Mouse (Mus musculus): ENCODE results near the gene Cckbr. TPM values are rescaled to one million over a fixed set of nuclear protein-coding genes. Genes with fewer than 3 reads are reported as not detected.
A peak's percentile ranks its signal among the peaks of the same experiment; 100 is the strongest.

The Cckbr gene
- polyA plus RNA-seq, 1 experiment from 2014 or later, result 2.3 TPM

GRCm38 (mm10) chr7:105480561-105481504 lies 55.3 kb downstream of the Cckbr start:
- peak; percentile 4; the same call in 1 of the 2 replicates for ATAC-seq (ENCODE audit: low FRiP score)

GRCm38 (mm10) chr7:105481505-105482411 lies 56.2 kb downstream of the Cckbr start, which contains the start of gene Cavin3:
TSS of gene Cavin3 (minus strand) at chr7:105482300.
- WGBS, result 2% methylated on average over 63 of the region's 63 CpGs
- ATAC-seq (ENCODE audit: low FRiP score), result peak; percentile 90

More at GRCm38 (mm10) chr7:105480561-105481504, 55.3 kb downstream of the Cckbr start:
- Histone ChIP-seq H3K9me3 (no peaks in the 10 kb centered on the region), H3K4me2 (peak overlapping the region; percentile 84), H3K9ac (peak overlapping the region; percentile 80), H3K4me1 (replicated peaks) (peaks cover 25% of the 10 kb centered on the region), H3K27ac (peak overlapping the region; percentile 75), H3K4me3 (peak overlapping the region; percentile 51), H3K36me3 (no peaks in the 10 kb centered on the region), H3K27me3 (peaks cover 8% of the 10 kb centered on the region)
- WGBS, result 63% methylated on average over 23 of the region's 23 CpGs

GRCm38 (mm10) chr7:105482426-105482825 lies 56.9 kb downstream of the Cckbr start:
- peak overlapping the region; percentile 75; the same call in 1 of the 2 replicates for H3K27ac ChIP-seq

More at GRCm38 (mm10) chr7:105481505-105482411, 56.2 kb downstream of the Cckbr start, which contains the start of gene Cavin3:
- Histone ChIP-seq H3K27ac (peak within 1 kb of the TSS; percentile 75), H3K9ac (peak within 1 kb of the TSS; percentile 80), H3K9me3 (no peaks in the 10 kb centered on the region), H3K36me3 (no peaks in the 10 kb centered on the region), H3K4me1 (replicated peaks) (peaks cover 25% of the 10 kb centered on the region), H3K4me3 (peak within 1 kb of the TSS; percentile 51), H3K27me3 (peaks cover 8% of the 10 kb centered on the region), H3K4me2 (peak within 1 kb of the TSS; percentile 84)

GRCm38 (mm10) chr7:105485029-105485428 lies 59.5 kb downstream of the Cckbr start:
- no peak overlapping the region for H3K9ac ChIP-seq
- 72% methylated on average over 5 of the region's 5 CpGs for WGBS
- no peaks in the 10 kb centered on the region for H3K9me3 ChIP-seq
- peaks cover 23% of the 10 kb centered on the region for H3K4me1 ChIP-seq (replicated peaks)
- H3K27me3 ChIP-seq, result peaks cover 8% of the 10 kb centered on the region
- no peak for ATAC-seq (ENCODE audit: low FRiP score)
- no peak overlapping the region for H3K27ac ChIP-seq
- no peak overlapping the region for H3K4me2 ChIP-seq
- H3K4me3 ChIP-seq, result no peak overlapping the region
- H3K36me3 ChIP-seq, result no peaks in the 10 kb centered on the region

More at GRCm38 (mm10) chr7:105482426-105482825, 56.9 kb downstream of the Cckbr start:
- peak overlapping the region; percentile 84 for H3K4me2 ChIP-seq
- H3K9ac ChIP-seq, result peak overlapping the region; percentile 80
- no peaks in the 10 kb centered on the region for H3K36me3 ChIP-seq
- ATAC-seq (ENCODE audit: low FRiP score), result peak; percentile 52
- peaks cover 8% of the 10 kb centered on the region for H3K27me3 ChIP-seq
- peaks cover 23% of the 10 kb centered on the region for H3K4me1 ChIP-seq (replicated peaks)
- WGBS, result 52% methylated on average over 8 of the region's 8 CpGs
- H3K4me3 ChIP-seq, result peak overlapping the region; percentile 51
- H3K9me3 ChIP-seq, result no peaks in the 10 kb centered on the region

GRCm38 (mm10) chr7:105487104-105487876 lies 61.8 kb downstream of the Cckbr start:
- Histone ChIP-seq H3K4me3 (no peak overlapping the region), H3K9ac (no peak overlapping the region), H3K4me1 (replicated peaks) (peaks cover 4% of the 10 kb centered on the region), H3K27me3 (no peaks in the 10 kb centered on the region), H3K4me2 (no peak overlapping the region), H3K36me3 (no peaks in the 10 kb centered on the region), H3K9me3 (no peaks in the 10 kb centered on the region), H3K27ac (no peak overlapping the region)
- no peak for ATAC-seq (ENCODE audit: low FRiP score)
- 84% methylated on average over 6 of the region's 6 CpGs for WGBS

GRCm38 (mm10) chr7:105497881-105498280 lies 72.3 kb downstream of the Cckbr start:
- ATAC-seq (ENCODE audit: low FRiP score), result no peak
- no peaks in the 10 kb centered on the region for H3K27me3 ChIP-seq
- no peak overlapping the region for H3K9ac ChIP-seq
- WGBS, result 90% methylated on average over 3 of the region's 3 CpGs
- H3K36me3 ChIP-seq, result no peaks in the 10 kb centered on the region
- H3K4me1 ChIP-seq (replicated peaks), result no peaks in the 10 kb centered on the region
- H3K4me3 ChIP-seq, result no peak overlapping the region
- no peak overlapping the region for H3K27ac ChIP-seq
- H3K9me3 ChIP-seq, result no peaks in the 10 kb centered on the region
- no peak overlapping the region for H3K4me2 ChIP-seq

GRCm38 (mm10) chr7:105498854-105499492 lies 73.4 kb downstream of the Cckbr start:
- H3K4me1 ChIP-seq (replicated peaks), result no peaks in the 10 kb centered on the region
- WGBS, result 60% methylated on average over 10 of the region's 10 CpGs
- no peaks in the 10 kb centered on the region for H3K9me3 ChIP-seq
- no peak overlapping the region for H3K9ac ChIP-seq
- H3K27ac ChIP-seq, result no peak overlapping the region
- H3K4me3 ChIP-seq, result no peak overlapping the region
- H3K27me3 ChIP-seq, result no peaks in the 10 kb centered on the region
- ATAC-seq (ENCODE audit: low FRiP score), result no peak
- no peak overlapping the region for H3K4me2 ChIP-seq
- H3K36me3 ChIP-seq, result no peaks in the 10 kb centered on the region

GRCm38 (mm10) chr7:105499676-105500075 lies 74.1 kb downstream of the Cckbr start:
- no peak for ATAC-seq (ENCODE audit: low FRiP score)
- Histone ChIP-seq H3K4me2 (no peak overlapping the region), H3K4me3 (no peak overlapping the region), H3K36me3 (no peaks in the 10 kb centered on the region), H3K9me3 (no peaks in the 10 kb centered on the region), H3K27me3 (no peaks in the 10 kb centered on the region), H3K4me1 (replicated peaks) (no peaks in the 10 kb centered on the region), H3K27ac (no peak overlapping the region), H3K9ac (no peak overlapping the region)
- 88% methylated on average over 1 of the region's 1 CpGs for WGBS

GRCm38 (mm10) chr7:105501984-105502383 lies 76.5 kb downstream of the Cckbr start:
- Histone ChIP-seq H3K27me3 (no peaks in the 10 kb centered on the region), H3K9ac (no peak overlapping the region), H3K27ac (no peak overlapping the region), H3K4me2 (no peak overlapping the region), H3K4me3 (no peak overlapping the region), H3K36me3 (no peaks in the 10 kb centered on the region), H3K9me3 (no peaks in the 10 kb centered on the region), H3K4me1 (replicated peaks) (no peaks in the 10 kb centered on the region)
- ATAC-seq (ENCODE audit: low FRiP score), result no peak
- WGBS, result 90% methylated on average over 4 of the region's 4 CpGs

- ATAC-seq (ENCODE audit: low FRiP score), result no peak
- Histone ChIP-seq H3K36me3 (no peaks in the 10 kb centered on the region), H3K4me1 (replicated peaks) (no peaks in the 10 kb centered on the region), H3K27ac (no peak overlapping the region), H3K4me2 (no peak overlapping the region), H3K27me3 (no peaks in the 10 kb centered on the region), H3K9ac (no peak overlapping the region), H3K9me3 (no peaks in the 10 kb centered on the region), H3K4me3 (no peak overlapping the region)
- WGBS, result 84% methylated on average over 4 of the region's 4 CpGs
Observed at GRCm38 (mm10) chr7:105507257-105507656, 81.7 kb downstream of the Cckbr start.

- ATAC-seq (ENCODE audit: low FRiP score), result no peak
- Histone ChIP-seq H3K9ac (no peak overlapping the region), H3K4me3 (no peak overlapping the region), H3K9me3 (no peaks in the 10 kb centered on the region), H3K36me3 (no peaks in the 10 kb centered on the region), H3K27me3 (no peaks in the 10 kb centered on the region), H3K4me2 (no peak overlapping the region), H3K27ac (no peak overlapping the region), H3K4me1 (replicated peaks) (peaks cover 10% of the 10 kb centered on the region)
- 85% methylated on average over 5 of the region's 5 CpGs for WGBS
Observed at GRCm38 (mm10) chr7:105510143-105510542, 84.6 kb downstream of the Cckbr start.

Data from hindbrain, embryonic 13.5 days (tissue).